In genomic region chr7:136851946-136852345, GRCm38 (mm10) we compare ENCODE assay signal across 20 mouse cellular contexts.
"Had no signal": no experiment of that assay in that cellular context is flagged by ENCODE, and none has a peak within 500 bp of the region (broad histone marks: within the 10 kb centered on the region; RNA-seq: fewer than 3 reads in every experiment).

No protein-coding gene starts in this region.

- H3K27ac ChIP-seq: kidney, postnatal 0 days; layer of hippocampus, adult 2 months; limb, embryonic 10.5 days; limb, embryonic 13.5 days; liver, embryonic 12.5 days; liver, embryonic 15.5 days; lung, embryonic 15.5 days; macrophage; midbrain, embryonic 12.5 days; midbrain, embryonic 15.5 days; neural tube, embryonic 12.5 days; neural tube, embryonic 15.5 days; stomach, postnatal 0 days had no signal

- H3K27me3 ChIP-seq: liver, embryonic 15.5 days; midbrain, embryonic 15.5 days; neural tube, embryonic 12.5 days; neural tube, embryonic 15.5 days had no signal

- H3K4me3 ChIP-seq: layer of hippocampus, adult 2 months; limb, embryonic 10.5 days; limb, embryonic 13.5 days; liver, embryonic 12.5 days; liver, embryonic 15.5 days; lung, embryonic 15.5 days; midbrain, embryonic 12.5 days; midbrain, embryonic 15.5 days; neural tube, embryonic 12.5 days; neural tube, embryonic 15.5 days had no signal

- H3K4me1 ChIP-seq: limb, embryonic 13.5 days; liver, embryonic 12.5 days; liver, embryonic 15.5 days; midbrain, embryonic 12.5 days; midbrain, embryonic 15.5 days; neural tube, embryonic 12.5 days; neural tube, embryonic 15.5 days had no signal

- H3K9me3 ChIP-seq: limb, embryonic 10.5 days; limb, embryonic 13.5 days; liver, embryonic 12.5 days; liver, embryonic 15.5 days; lung, embryonic 15.5 days; midbrain, embryonic 12.5 days; midbrain, embryonic 15.5 days; neural tube, embryonic 12.5 days; neural tube, embryonic 15.5 days had no signal

- H3K9ac ChIP-seq: limb, embryonic 13.5 days; liver, embryonic 12.5 days; liver, embryonic 15.5 days; lung, embryonic 15.5 days; midbrain, embryonic 12.5 days; midbrain, embryonic 15.5 days; neural tube, embryonic 12.5 days; neural tube, embryonic 15.5 days had no signal

- ATAC-seq: liver, embryonic 12.5 days; midbrain, embryonic 15.5 days had no signal

- H3K4me2 ChIP-seq: limb, embryonic 13.5 days; liver, embryonic 12.5 days; liver, embryonic 15.5 days; lung, embryonic 15.5 days; midbrain, embryonic 12.5 days; midbrain, embryonic 15.5 days; neural tube, embryonic 12.5 days; neural tube, embryonic 15.5 days had no signal

- DNase-seq: layer of hippocampus, adult 9-11 months; liver; lung, postnatal 14 days; right cerebral cortex, adult 18-20 months; right cerebral cortex, postnatal 14 days; right cerebral cortex, postnatal 4 days; thymus, postnatal 25 days had no signal

- H3K36me3 ChIP-seq: limb, embryonic 10.5 days; limb, embryonic 13.5 days; liver, embryonic 12.5 days; liver, embryonic 15.5 days; lung, embryonic 15.5 days; midbrain, embryonic 12.5 days; midbrain, embryonic 15.5 days; neural tube, embryonic 12.5 days; neural tube, embryonic 15.5 days had no signal
